ENCODE assay signal across 9 mouse cellular contexts in the genomic region with DNA sequence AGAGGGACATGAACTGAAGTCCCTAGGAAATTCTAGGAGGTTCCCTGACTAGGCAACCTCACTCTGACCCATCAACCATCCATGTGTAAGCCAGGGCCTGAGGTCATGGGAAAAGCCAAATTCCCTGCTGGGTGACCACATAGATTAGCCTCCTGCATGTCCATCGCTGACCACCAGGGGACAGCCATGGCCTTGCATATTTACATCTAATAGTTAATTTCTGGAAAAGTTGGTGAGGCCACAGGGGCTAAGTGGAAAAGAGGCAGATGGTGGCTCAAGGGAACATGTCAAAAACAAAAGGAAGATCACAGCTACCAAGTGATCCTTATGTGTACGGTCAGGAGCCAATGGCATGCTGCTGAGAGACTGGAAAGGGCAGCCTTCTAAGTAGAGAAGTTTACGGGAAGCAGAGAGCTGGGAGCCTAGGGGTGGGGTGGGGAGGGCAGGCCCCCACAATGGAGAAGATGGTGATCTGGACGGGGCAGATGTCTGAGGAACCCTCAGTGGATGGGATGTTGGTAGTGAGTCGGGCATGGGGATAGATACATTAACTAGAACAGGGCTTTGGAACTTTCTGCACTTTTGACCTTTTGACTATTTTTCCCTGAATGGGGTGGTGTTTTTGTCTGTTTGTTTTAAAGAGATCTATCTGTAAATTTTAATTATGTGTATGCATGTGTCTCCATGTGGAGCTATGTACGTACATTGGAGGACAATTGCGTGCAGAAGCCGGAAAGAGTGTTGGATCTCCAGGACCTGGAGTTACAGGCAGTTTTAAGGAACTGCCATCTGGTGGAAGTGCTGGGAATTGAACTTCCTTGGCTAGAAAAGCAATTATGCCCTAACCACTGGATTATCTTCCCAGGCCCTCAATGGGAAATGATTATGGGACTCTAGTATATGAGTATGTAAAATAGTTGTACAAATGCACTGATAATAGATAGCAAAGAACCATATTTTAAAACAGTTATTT. TPM values are rescaled to one million over a fixed set of nuclear protein-coding genes. Genes with fewer than 3 reads are reported as not detected.
A peak's percentile ranks its signal among the peaks of the same experiment; 100 is the strongest.
DNase-seq lines count a peak whose midpoint lies in the region; ATAC-seq and TF ChIP-seq lines count a peak whose summit lies in the region.
"Had no signal": no experiment of that assay in that cellular context is flagged by ENCODE, and none has a peak within 500 bp of the region (broad histone marks: within the 10 kb centered on the region; RNA-seq: fewer than 3 reads in every experiment).

No protein-coding gene starts in this region.

- no peaks in the 10 kb centered on the region for H3K9me3 ChIP-seq in forebrain, postnatal 0 days (ENCODE audit: low read length)
- no peaks in the 10 kb centered on the region for H3K9me3 ChIP-seq in forebrain, embryonic 13.5 days (replicated peaks)
- no peaks in the 10 kb centered on the region for H3K9me3 ChIP-seq in kidney, embryonic 16.5 days (ENCODE audit: low read length)

- H3K27me3 ChIP-seq in forebrain, postnatal 0 days (ENCODE audit: insufficient read depth, low read length), result no peaks in the 10 kb centered on the region
- no peaks in the 10 kb centered on the region for H3K27me3 ChIP-seq in forebrain, embryonic 13.5 days
- H3K27me3 ChIP-seq in kidney, embryonic 16.5 days (ENCODE audit: insufficient read depth, low read length), result no peaks in the 10 kb centered on the region
- H3K27me3 ChIP-seq in thymus, adult 2 months (ENCODE audit: control insufficient read depth, insufficient read depth, low read length), result no peaks in the 10 kb centered on the region

- H3K9ac ChIP-seq in forebrain, postnatal 0 days, result no peak overlapping the region
- H3K9ac ChIP-seq in forebrain, embryonic 13.5 days, result no peak overlapping the region
- H3K9ac ChIP-seq in kidney, embryonic 16.5 days (replicated peaks; ENCODE audit: low read length), result no peak overlapping the region

- no peak overlapping the region for H3K4me3 ChIP-seq in forebrain, postnatal 0 days (ENCODE audit: low read depth, low read length)
- no peak overlapping the region for H3K4me3 ChIP-seq in forebrain, embryonic 13.5 days
- no peak overlapping the region for H3K4me3 ChIP-seq in kidney, embryonic 16.5 days (ENCODE audit: low read length)
- H3K4me3 ChIP-seq in thymus, adult 2 months (ENCODE audit: control insufficient read depth, insufficient read depth, low read length), result no peak overlapping the region

- ATAC-seq in forebrain, postnatal 0 days, result no peak; the same call in 1 of the 2 replicates
- no peak for ATAC-seq in forebrain, embryonic 13.5 days
- peak; percentile 39 for ATAC-seq in kidney, embryonic 16.5 days (ENCODE audit: low FRiP score, low TSS enrichment)

- H3K4me2 ChIP-seq in forebrain, postnatal 0 days (ENCODE audit: low read depth), result no peak overlapping the region
- H3K4me2 ChIP-seq in forebrain, embryonic 13.5 days, result no peak overlapping the region
- H3K4me2 ChIP-seq in kidney, embryonic 16.5 days (replicated peaks; ENCODE audit: low read depth, low read length), result no peak overlapping the region

- no peaks in the 10 kb centered on the region for H3K4me1 ChIP-seq in forebrain, postnatal 0 days (ENCODE audit: insufficient read depth)
- H3K4me1 ChIP-seq in forebrain, embryonic 13.5 days, result no peaks in the 10 kb centered on the region
- peaks cover 3% of the 10 kb centered on the region; the same call in 1 of the 2 replicates for H3K4me1 ChIP-seq in kidney, embryonic 16.5 days (ENCODE audit: insufficient read depth, low read length)
- H3K4me1 ChIP-seq in thymus, adult 2 months (replicated peaks; ENCODE audit: control insufficient read depth, insufficient read depth, low read length), result no peaks in the 10 kb centered on the region

- no peak overlapping the region for H3K27ac ChIP-seq in forebrain, postnatal 0 days (ENCODE audit: low read depth, low read length)
- no peak overlapping the region for H3K27ac ChIP-seq in forebrain, embryonic 13.5 days
- no peak overlapping the region for H3K27ac ChIP-seq in kidney, embryonic 16.5 days (ENCODE audit: low read length)
- H3K27ac ChIP-seq in thymus, adult 2 months (ENCODE audit: control insufficient read depth, insufficient read depth, low read length), result no peak overlapping the region

- TF ChIP-seq CTCF in forebrain, postnatal 0 days (IDR thresholded peaks at IDR 0.05; ENCODE audit: low read depth), result peak; percentile 70
- TF ChIP-seq CTCF in thymus, adult 2 months (IDR thresholded peaks at IDR 0.05; ENCODE audit: borderline replicate concordance, control insufficient read depth, extremely low read depth, insufficient read depth, low read length, poor library complexity), result no peak

- H3K36me3 ChIP-seq in forebrain, postnatal 0 days (ENCODE audit: insufficient read depth), result no peaks in the 10 kb centered on the region
- no peaks in the 10 kb centered on the region for H3K36me3 ChIP-seq in forebrain, embryonic 13.5 days (ENCODE audit: poor library complexity, severe bottlenecking)
- H3K36me3 ChIP-seq in kidney, embryonic 16.5 days (ENCODE audit: insufficient read depth, low read length), result no peaks in the 10 kb centered on the region
- H3K36me3 ChIP-seq in thymus, adult 2 months (ENCODE audit: control insufficient read depth, insufficient read depth, low read length), result no peaks in the 10 kb centered on the region

- no peak for TF ChIP-seq POLR2A in thymus, adult 2 months (IDR thresholded peaks at IDR 0.05; ENCODE audit: control insufficient read depth, extremely low read depth, insufficient read depth, low read length, poor library complexity)

- DNase-seq in forebrain, postnatal 0 days, result peak; percentile 24
- peak; percentile 65 for DNase-seq in 416B (ENCODE audit: low read depth)
- DNase-seq in adrenal gland, postnatal 25 days, result peak; percentile 47
- DNase-seq in fibroblast of lung, adult 2 months (ENCODE audit: low read depth), result peak; percentile 32
- DNase-seq in lung, postnatal 36 days, result peak; percentile 80
- DNase-seq in thymus, adult 2 months, result no peak

- 41% methylated on average over 8 of the region's 8 CpGs for WGBS in forebrain, postnatal 0 days
- WGBS in forebrain, embryonic 13.5 days, result 46% methylated on average over 8 of the region's 8 CpGs
- WGBS in kidney, embryonic 16.5 days, result 38% methylated on average over 8 of the region's 8 CpGs
- 71% methylated on average over 8 of the region's 8 CpGs for WGBS in thymus, adult 2 months

RNA-seq across cellular contexts. Expression of a gene that starts 6.3 kb away (rescaled TPM):
- not detected in 2 replicates for total RNA-seq in forebrain, postnatal 0 days (2014; rRNA removed)
- polyA plus RNA-seq in forebrain, postnatal 0 days (2015; fragmentation: Nextera tagmentation; extraction: Ambion mirVana), result not detected in 2 replicates
- not detected in 2 replicates for polyA plus RNA-seq in forebrain, embryonic 13.5 days (2015; fragmentation: Nextera tagmentation; extraction: Ambion mirVana)
- not detected in 2 replicates for total RNA-seq in adrenal gland, postnatal 25 days (2021)
- not detected in 2 replicates for polyA plus RNA-seq in kidney, embryonic 16.5 days (2015; fragmentation: Nextera tagmentation; extraction: Ambion mirVana)
- polyA plus RNA-seq in thymus, adult 2 months (2012; rRNA removed), result 0.11 TPM in 1 of 2 replicates, not detected in the other
- polyA plus RNA-seq: neural tube, embryonic 14.5 days had no signal

RNA-seq across cellular contexts. Expression of a gene that starts 6.5 kb away (rescaled TPM):
- not detected in 2 replicates for total RNA-seq in forebrain, postnatal 0 days (2014; rRNA removed)
- polyA plus RNA-seq in forebrain, postnatal 0 days (2015; fragmentation: Nextera tagmentation; extraction: Ambion mirVana), result not detected in 2 replicates
- polyA plus RNA-seq in forebrain, embryonic 13.5 days (2015; fragmentation: Nextera tagmentation; extraction: Ambion mirVana), result not detected in 2 replicates
- total RNA-seq in adrenal gland, postnatal 25 days (2021), result not detected in 2 replicates
- polyA plus RNA-seq in kidney, embryonic 16.5 days (2015; fragmentation: Nextera tagmentation; extraction: Ambion mirVana), result not detected in 2 replicates
- polyA plus RNA-seq in thymus, adult 2 months (2012; rRNA removed), result 0.58 TPM in 1 of 2 replicates, not detected in the other
- polyA plus RNA-seq: neural tube, embryonic 14.5 days had no signal

RNA-seq across cellular contexts. Expression of a gene that starts 6.5 kb away (rescaled TPM):
- not detected in 2 replicates for total RNA-seq in forebrain, postnatal 0 days (2014; rRNA removed)
- not detected in 2 replicates for polyA plus RNA-seq in forebrain, postnatal 0 days (2015; fragmentation: Nextera tagmentation; extraction: Ambion mirVana)
- polyA plus RNA-seq in forebrain, embryonic 13.5 days (2015; fragmentation: Nextera tagmentation; extraction: Ambion mirVana), result not detected in 2 replicates
- not detected in 2 replicates for total RNA-seq in adrenal gland, postnatal 25 days (2021)
- not detected in 2 replicates for polyA plus RNA-seq in kidney, embryonic 16.5 days (2015; fragmentation: Nextera tagmentation; extraction: Ambion mirVana)
- polyA plus RNA-seq in thymus, adult 2 months (2012; rRNA removed), result 0.35 and 0.55 TPM in 2 replicates
- polyA plus RNA-seq: neural tube, embryonic 14.5 days had no signal

RNA-seq across cellular contexts. Expression of a gene that starts 30.2 kb away (rescaled TPM):
- total RNA-seq in forebrain, postnatal 0 days (2014; rRNA removed), result 0.31 and 1.0 TPM in 2 replicates
- 1.0 and 1.3 TPM in 2 replicates for polyA plus RNA-seq in forebrain, postnatal 0 days (2015; fragmentation: Nextera tagmentation; extraction: Ambion mirVana)
- 1.2 and 1.3 TPM in 2 replicates for polyA plus RNA-seq in forebrain, embryonic 13.5 days (2015; fragmentation: Nextera tagmentation; extraction: Ambion mirVana)
- 1.0 and 1.2 TPM in 2 replicates for total RNA-seq in adrenal gland, postnatal 25 days (2021)
- 3.5 and 4.1 TPM in 2 replicates for polyA plus RNA-seq in kidney, embryonic 16.5 days (2015; fragmentation: Nextera tagmentation; extraction: Ambion mirVana)
- polyA plus RNA-seq in thymus, adult 2 months (2012; rRNA removed), result 0.34 and 0.59 TPM in 2 replicates

RNA-seq across cellular contexts. Expression of a gene that starts 30.5 kb away (rescaled TPM):
- total RNA-seq in forebrain, postnatal 0 days (2014; rRNA removed), result 0.57 TPM in 1 of 2 replicates, not detected in the other
- polyA plus RNA-seq in forebrain, postnatal 0 days (2015; fragmentation: Nextera tagmentation; extraction: Ambion mirVana), result 0.20 and 0.30 TPM in 2 replicates
- polyA plus RNA-seq in forebrain, embryonic 13.5 days (2015; fragmentation: Nextera tagmentation; extraction: Ambion mirVana), result not detected in 2 replicates
- total RNA-seq in adrenal gland, postnatal 25 days (2021), result not detected in 2 replicates
- not detected in 2 replicates for polyA plus RNA-seq in kidney, embryonic 16.5 days (2015; fragmentation: Nextera tagmentation; extraction: Ambion mirVana)
- 0.51 and 0.65 TPM in 2 replicates for polyA plus RNA-seq in thymus, adult 2 months (2012; rRNA removed)
- polyA plus RNA-seq: neural tube, embryonic 14.5 days had no signal
